Mouse (Mus musculus) bone marrow, adult 2 months (tissue): ENCODE results near the gene Eml2. TPM values are rescaled to one million over a fixed set of nuclear protein-coding genes. Genes with fewer than 3 reads are reported as not detected.

Experiments
- H3K27ac ChIP-seq: fragments of 200-500 bp; 2 replicates; pipeline ENCODE4 v1.5.1; 2012; ENCODE audit warnings: low read depth, mild to moderate bottlenecking, control low read depth, inconsistent platforms, low read length; ENCODE audit not compliant: control insufficient read depth, poor library complexity, insufficient read depth
- H3K4me1 ChIP-seq: fragments of 200-500 bp; 2 replicates; pipeline ENCODE4 v1.6.1; 2011; ENCODE audit warnings: low read length; ENCODE audit not compliant: control insufficient read depth, insufficient read depth
- H3K4me3 ChIP-seq: fragments of 200-500 bp; replicated peaks from 2 replicates; pipeline ENCODE3; 2011; ENCODE audit warnings: mild to moderate bottlenecking, low read depth, low read length, control low read depth; ENCODE audit not compliant: control insufficient read depth
- CTCF ChIP-seq: fragments of 200-500 bp; IDR thresholded peaks from 2 replicates; pipeline ENCODE4 v1.5.1; 2011; ENCODE audit warnings: low read length, control low read depth; ENCODE audit not compliant: control insufficient read depth, insufficient read depth
- POLR2A ChIP-seq: fragments of 200-500 bp; IDR thresholded peaks from 2 replicates; pipeline ENCODE4 v1.6.1; 2011; ENCODE audit warnings: low read depth, mild to moderate bottlenecking, control low read depth, low read length, borderline replicate concordance; ENCODE audit not compliant: control insufficient read depth
- WGBS: fragments of 180-500 bp; shearing (Covaris S2); methylation state at CpG from one replicate; pipeline ENCODE4 v1.1.7; 2018; 5-methylcytosine and 5-hydroxymethylcytosine counted together
- polyA plus RNA-seq: library from polyadenylated mRNA; stranded (reverse); fragments of >200 nt; gene quantifications from 2 replicates; pipeline ENCODE4 v1.2.4, GENCODE M21; 2011; ENCODE audit warnings: low replicate concordance; ENCODE audit not compliant: missing spikeins, insufficient read depth, insufficient read length

The Eml2 gene
- 14.2 and 33.1 TPM in 2 replicates for polyA plus RNA-seq

DNA sequence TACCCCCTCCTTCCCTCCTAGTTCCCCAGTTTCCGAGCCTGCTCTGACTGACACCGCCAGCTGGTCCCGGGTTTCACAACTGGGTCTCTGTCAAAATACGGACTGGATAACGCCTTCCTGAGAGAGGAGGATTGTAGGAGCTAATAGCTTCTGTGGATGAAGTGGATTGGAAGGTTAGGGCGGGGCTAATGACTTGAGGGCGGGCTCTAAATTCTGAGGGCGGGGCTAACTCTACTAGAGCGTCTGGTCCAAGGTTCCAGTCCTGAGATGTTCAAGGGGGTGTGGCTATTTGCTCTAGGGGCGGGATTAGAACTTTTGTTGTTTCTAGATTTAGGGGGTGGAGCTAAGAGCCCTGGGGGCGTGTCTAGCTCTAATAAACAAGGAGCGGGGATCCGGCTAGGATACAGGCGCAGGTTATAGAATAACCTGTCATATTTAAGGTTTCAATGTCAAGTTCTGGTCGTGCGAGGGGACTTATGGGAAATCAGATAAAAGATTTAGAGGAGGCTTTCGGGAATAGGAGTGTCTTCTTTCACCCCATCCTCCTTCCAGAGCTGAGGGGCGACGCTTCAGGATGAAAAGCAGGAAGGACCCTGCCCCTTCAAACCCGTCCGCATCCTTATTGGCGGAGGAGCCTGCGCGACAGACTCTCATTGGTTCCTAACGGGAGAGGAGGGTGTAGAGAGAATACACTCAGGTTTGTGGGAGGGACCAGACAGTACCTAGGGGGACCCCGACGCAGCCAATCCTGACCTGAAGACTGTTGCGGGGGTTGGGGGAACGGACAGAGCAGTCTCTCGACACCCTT is at the start of gene Eml2:
TSS of gene Eml2 (plus strand) at position 714 of the 808 bp plus-strand sequence.
- WGBS = 7% methylated on average over 30 of the region's 30 CpGs
- H3K4me3 ChIP-seq = no peak within 1 kb of the TSS
- TF ChIP-seq POLR2A (no peak), CTCF (no peak)
- no peak within 1 kb of the TSS for H3K27ac ChIP-seq
- peaks cover 3% of the 10 kb centered on the region; the same call in 1 of the 2 replicates for H3K4me1 ChIP-seq

DNA sequence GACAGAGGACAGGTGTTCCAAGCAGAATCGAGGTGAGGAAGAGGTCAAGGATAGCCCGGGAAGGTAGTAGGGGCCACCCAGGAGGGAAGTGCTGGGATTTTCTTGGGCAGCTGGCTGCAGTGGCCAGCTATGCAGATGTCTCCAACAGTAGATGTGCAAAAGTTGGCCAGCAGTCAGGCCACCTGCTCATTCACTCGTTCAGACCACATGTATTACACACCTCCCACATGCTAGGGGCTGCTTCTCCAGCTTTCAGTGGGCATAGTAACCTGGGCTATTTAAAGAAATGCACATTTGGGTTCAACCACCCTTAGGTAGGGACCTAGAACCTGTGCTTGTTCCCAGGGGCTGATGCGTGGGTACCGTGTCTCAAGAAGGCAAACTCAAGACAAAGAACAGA is 48.5 kb upstream of the Eml2 start:
- WGBS = 87% methylated on average over 5 of the region's 5 CpGs
- no peaks in the 10 kb centered on the region; the same call in 1 of the 2 replicates for H3K4me1 ChIP-seq
- H3K27ac ChIP-seq = no peak overlapping the region
- no peak overlapping the region for H3K4me3 ChIP-seq
- TF ChIP-seq CTCF (no peak), POLR2A (no peak)

GRCm38 (mm10) chr7:19129396-19129795 is 46.8 kb upstream of the Eml2 start:
- TF ChIP-seq CTCF (no peak), POLR2A (no peak)
- 84% methylated on average over 5 of the region's 5 CpGs for WGBS
- H3K27ac ChIP-seq = no peak overlapping the region
- H3K4me1 ChIP-seq = no peaks in the 10 kb centered on the region; the same call in 1 of the 2 replicates
- no peak overlapping the region for H3K4me3 ChIP-seq

DNA sequence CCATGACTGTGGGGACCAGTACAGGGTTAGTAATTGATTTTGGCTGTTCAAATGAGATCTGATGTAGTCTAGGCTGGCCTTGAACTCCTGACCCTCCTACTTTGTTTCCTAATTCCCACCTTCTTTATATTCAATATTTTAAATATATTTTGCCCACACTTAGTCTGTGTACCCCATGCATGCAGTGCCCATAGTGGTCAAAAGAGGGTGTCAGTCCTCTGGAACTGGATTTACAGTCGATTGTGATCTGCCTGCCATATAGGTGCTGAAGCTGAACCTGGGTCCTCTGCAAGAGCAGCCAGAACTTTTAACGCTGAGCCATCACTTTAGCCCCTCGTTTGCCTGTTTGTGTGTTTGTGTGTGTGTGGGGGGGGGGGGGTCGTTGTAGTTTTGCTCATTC is 45.6 kb upstream of the Eml2 start:
- WGBS = 36% methylated on average over 4 of the region's 4 CpGs
- Histone ChIP-seq H3K27ac (no peak overlapping the region), H3K4me1 (no peaks in the 10 kb centered on the region; the same call in 1 of the 2 replicates), H3K4me3 (no peak overlapping the region)
- no peak for TF ChIP-seq CTCF
- TF ChIP-seq POLR2A = no peak

- under 1% methylated on average over 39 of the region's 39 CpGs for WGBS
- H3K27ac ChIP-seq = peak overlapping the region; percentile 56
Observed at GRCm38 (mm10) chr7:19131324-19131848, 44.8 kb upstream of the Eml2 start.

GRCm38 (mm10) chr7:19136168-19136567 is 40.1 kb upstream of the Eml2 start:
- H3K4me3 ChIP-seq = no peak overlapping the region
- WGBS = 89% methylated on average over 13 of the region's 13 CpGs
- H3K27ac ChIP-seq = no peak overlapping the region
- no peak for TF ChIP-seq POLR2A
- TF ChIP-seq CTCF = no peak
- no peaks in the 10 kb centered on the region for H3K4me1 ChIP-seq

More at GRCm38 (mm10) chr7:19131324-19131848, 44.8 kb upstream of the Eml2 start:
- peak; percentile 57 for TF ChIP-seq CTCF
- no peak for TF ChIP-seq POLR2A
- no peaks in the 10 kb centered on the region for H3K4me1 ChIP-seq
- peak overlapping the region; percentile 71 for H3K4me3 ChIP-seq

- no peak for TF ChIP-seq POLR2A
- no peak for TF ChIP-seq CTCF
- no peak overlapping the region for H3K27ac ChIP-seq
- H3K4me3 ChIP-seq = no peak overlapping the region
- no peaks in the 10 kb centered on the region for H3K4me1 ChIP-seq
- WGBS = 90% methylated on average over 38 of the region's 38 CpGs
Observed at GRCm38 (mm10) chr7:19136673-19137334, 39.4 kb upstream of the Eml2 start.

DNA sequence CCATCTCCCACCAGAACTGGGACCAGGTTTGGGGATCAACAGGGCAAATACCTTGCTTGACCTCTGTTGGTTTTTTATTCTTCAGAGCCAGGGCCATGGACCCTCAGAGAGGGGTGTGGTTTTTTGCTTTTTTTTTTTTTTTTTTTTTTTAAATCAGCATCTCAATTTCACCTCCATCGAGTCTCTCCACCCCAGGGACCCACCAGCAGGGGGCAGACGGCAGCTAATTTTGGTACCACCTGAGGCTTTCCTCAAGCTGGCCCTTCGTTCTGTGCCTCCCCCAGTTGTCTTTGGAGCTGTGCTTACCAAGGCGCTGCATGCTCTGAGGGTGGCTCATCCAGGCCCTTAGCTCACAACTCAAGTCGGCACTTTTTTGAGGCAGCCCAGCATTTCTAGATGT is 38.8 kb upstream of the Eml2 start:
- Histone ChIP-seq H3K4me3 (no peak overlapping the region), H3K27ac (no peak overlapping the region), H3K4me1 (no peaks in the 10 kb centered on the region)
- 45% methylated on average over 5 of the region's 5 CpGs for WGBS
- no peak for TF ChIP-seq POLR2A
- TF ChIP-seq CTCF = peak; percentile 46; the same call in 1 of the 2 replicates
